Comparison of ENCODE assay signal across 8 mouse cellular contexts in genomic region chr1:136233892-136234594, GRCm38 (mm10). TPM values are rescaled to one million over a fixed set of nuclear protein-coding genes. Genes with fewer than 3 reads are reported as not detected.
DNase-seq lines count a peak whose midpoint lies in the region; ATAC-seq and TF ChIP-seq lines count a peak whose summit lies in the region.

Inava (minus strand) TSS chr1:136234264.

- 0 out of 2 replicates have a peak, but pooled peaks have one; percentile 18 for TF ChIP-seq POLR2A in bone marrow, adult 2 months (IDR thresholded peaks at IDR 0.05; ENCODE audit: borderline replicate concordance, control insufficient read depth, low read depth, low read length)
- TF ChIP-seq POLR2A in embryonic fibroblast, embryonic 13.5 days (IDR thresholded peaks at IDR 0.05; ENCODE audit: low read depth, low read length): 0 out of 2 replicates have a peak, but pooled peaks have one; percentile 37
- TF ChIP-seq POLR2A in myocyte (IDR thresholded peaks at IDR 0.05; ENCODE audit: insufficient read length, low read depth): peak; percentile 72

- peak; percentile 38; the same call in 1 of the 2 replicates for TF ChIP-seq CTCF in bone marrow, adult 2 months (IDR thresholded peaks at IDR 0.05; ENCODE audit: control insufficient read depth, insufficient read depth, low read length)
- no peak for TF ChIP-seq CTCF in embryonic fibroblast, embryonic 13.5 days (IDR thresholded peaks at IDR 0.05; ENCODE audit: borderline replicate concordance, insufficient read depth, low read length)

- no peaks in the 10 kb centered on the region for H3K4me1 ChIP-seq in bone marrow, adult 2 months (ENCODE audit: control insufficient read depth, insufficient read depth, low read length)
- peaks cover 12% of the 10 kb centered on the region; the same call in 1 of the 2 replicates for H3K4me1 ChIP-seq in embryonic fibroblast, embryonic 13.5 days (ENCODE audit: control insufficient read depth, insufficient read depth, low read length)

- under 1% methylated on average over 48 of the region's 51 CpGs for WGBS in bone marrow, adult 2 months

- H3K4me2 ChIP-seq in myocyte (ENCODE audit: low read depth): peak within 1 kb of the TSS; percentile 90

- H3ac ChIP-seq in myocyte (ENCODE audit: control insufficient read depth, insufficient read length): peak within 1 kb of the TSS; percentile 34

- H3K79me2 ChIP-seq in myocyte (ENCODE audit: control insufficient read depth, insufficient read depth): peaks cover 41% of the 10 kb centered on the region

- DNase-seq in layer of hippocampus, adult 11-12 months (ENCODE audit: low spot score): peak; percentile 33
- no peak for DNase-seq in layer of hippocampus, adult 9-10 months (ENCODE audit: low spot score)
- peak; percentile 48 for DNase-seq in liver
- DNase-seq in thymus, postnatal 14 days: peak; percentile 57

- ATAC-seq in inflammation-experienced regulatory T-cells, adult 6 months: peak; percentile 70

- H3K4me3 ChIP-seq in bone marrow, adult 2 months (replicated peaks; ENCODE audit: control insufficient read depth, low read depth, low read length): peak within 1 kb of the TSS; percentile 29
- peak within 1 kb of the TSS; percentile 77 for H3K4me3 ChIP-seq in embryonic fibroblast, embryonic 13.5 days (ENCODE audit: insufficient read depth, low read length)
- H3K4me3 ChIP-seq in myocyte: peak within 1 kb of the TSS; percentile 56

- H3K27ac ChIP-seq in bone marrow, adult 2 months (ENCODE audit: control insufficient read depth, insufficient read depth, low read depth, low read length, poor library complexity): no peak within 1 kb of the TSS
- no peak within 1 kb of the TSS for H3K27ac ChIP-seq in embryonic fibroblast, embryonic 13.5 days (ENCODE audit: insufficient read depth, low read length)

- no peaks in the 10 kb centered on the region for H3K36me3 ChIP-seq in myocyte (ENCODE audit: control insufficient read depth, insufficient read depth)

- no peaks in the 10 kb centered on the region for H3K27me3 ChIP-seq in myocyte (ENCODE audit: control insufficient read depth, insufficient read depth, insufficient read length)

TF ChIP-seq in myocyte, 11 proteins besides CTCF, POLR2A, EP300 and RAD21:
- TF ChIP-seq REST (IDR thresholded peaks at IDR 0.05; ENCODE audit: insufficient read depth, insufficient read length) (no peak), MYOG (IDR thresholded peaks at IDR 0.05; ENCODE audit: control insufficient read depth in 1 of 3, insufficient read depth in 1 of 3, insufficient read length in 2 of 3, low read depth in 2 of 3) (peak in 1 of 3 experiments; percentile 27)

RNA-seq across cellular contexts. Expression of gene Inava, which starts in this region (rescaled TPM):
- polyA plus RNA-seq in bone marrow, adult 2 months (2011; ENCODE audit: insufficient read depth, insufficient read length, low replicate concordance, missing spikeins): not detected in 2 replicates
- 4.1 and 5.0 TPM in 2 replicates for polyA plus RNA-seq in embryonic fibroblast, embryonic 13.5 days (2011; ENCODE audit: insufficient read length, low read depth, missing spikeins)
- under 1 TPM in 1 of 3 experiments, not detected in 2; 0.11 TPM for polyA plus RNA-seq in inflammation-experienced regulatory T-cells, adult 6 months (2017; shearing (Covaris generic))
- 11.1 TPM for polyA plus RNA-seq in myocyte (2012; fragmentation: generic; extraction: Trizol)

Comparison
In these comparisons a context has a peak if more than half of its experiments do, and no peak if none do; other contexts are left out.
1. Peak in ATAC-seq in inflammation-experienced regulatory T-cells, adult 6 months; RNA of the gene not detected or under 1 TPM.
2. POLR2A ChIP-seq: peak in every context shown above with its lines; median percentile 72 in myocyte; 37 in embryonic fibroblast, embryonic 13.5 days; 18 in bone marrow, adult 2 months.